Mouse (Mus musculus): ENCODE measurements around the gene Nxph3.
A peak's percentile ranks its signal among the peaks of the same experiment; 100 is the strongest.

The Nxph3 gene

GRCm38 (mm10) chr11:95514298-95514861 is at the start of gene Nxph3:
Gene Nxph3, minus strand, starts transcription at chr11:95514570.
- DNase-seq (ENCODE audit: low spot score), result peak; percentile 70

GRCm38 (mm10) chr11:95563849-95564248 is 49.5 kb upstream of the Nxph3 start:
- no peak for DNase-seq (ENCODE audit: low spot score)

GRCm38 (mm10) chr11:95560773-95561172 is 46.4 kb upstream of the Nxph3 start:
- no peak for DNase-seq (ENCODE audit: low spot score)

GRCm38 (mm10) chr11:95559761-95560160 is 45.4 kb upstream of the Nxph3 start:
- no peak for DNase-seq (ENCODE audit: low spot score)

GRCm38 (mm10) chr11:95557719-95558118 is 43.3 kb upstream of the Nxph3 start:
- DNase-seq (ENCODE audit: low spot score), result no peak

GRCm38 (mm10) chr11:95557032-95557431 is 42.7 kb upstream of the Nxph3 start:
- no peak for DNase-seq (ENCODE audit: low spot score)

GRCm38 (mm10) chr11:95555279-95555678 is 40.9 kb upstream of the Nxph3 start:
- no peak for DNase-seq (ENCODE audit: low spot score)

GRCm38 (mm10) chr11:95550301-95551021 is 36.1 kb upstream of the Nxph3 start:
- DNase-seq (ENCODE audit: low spot score), result no peak

- DNase-seq (ENCODE audit: low spot score), result no peak
Measured at GRCm38 (mm10) chr11:95546021-95546782, 31.8 kb upstream of the Nxph3 start.

- DNase-seq (ENCODE audit: low spot score), result no peak
Measured at GRCm38 (mm10) chr11:95544546-95545327, 30.4 kb upstream of the Nxph3 start.

GRCm38 (mm10) chr11:95540637-95541385 is 26.4 kb upstream of the Nxph3 start:
- no peak for DNase-seq (ENCODE audit: low spot score)

GRCm38 (mm10) chr11:95538378-95539104 is 24.2 kb upstream of the Nxph3 start:
- DNase-seq (ENCODE audit: low spot score), result no peak

GRCm38 (mm10) chr11:95533484-95534160 is 19.3 kb upstream of the Nxph3 start:
- peak; percentile 98 for DNase-seq (ENCODE audit: low spot score)

- DNase-seq (ENCODE audit: low spot score), result no peak
Measured at GRCm38 (mm10) chr11:95532353-95533072, 18.1 kb upstream of the Nxph3 start.

- no peak for DNase-seq (ENCODE audit: low spot score)
Measured at GRCm38 (mm10) chr11:95528231-95528630, 13.9 kb upstream of the Nxph3 start.

- no peak for DNase-seq (ENCODE audit: low spot score)
Measured at GRCm38 (mm10) chr11:95527307-95527706, 12.9 kb upstream of the Nxph3 start.

- peak; percentile 70 for DNase-seq (ENCODE audit: low spot score)
Measured at GRCm38 (mm10) chr11:95521563-95521962, 7.2 kb upstream of the Nxph3 start.

GRCm38 (mm10) chr11:95520456-95521072 is 6.2 kb upstream of the Nxph3 start:
- DNase-seq (ENCODE audit: low spot score), result peak; percentile 90

- DNase-seq (ENCODE audit: low spot score), result no peak
Measured at GRCm38 (mm10) chr11:95519996-95520395, 5.6 kb upstream of the Nxph3 start.
